Mouse (Mus musculus) sigmoid colon, adult 10 weeks (tissue): ENCODE results near the gene Fastkd1. TPM values are rescaled to one million over a fixed set of nuclear protein-coding genes. Genes with fewer than 3 reads are reported as not detected.

Source experiments
- polyA plus RNA-seq: library from polyadenylated mRNA; stranded (reverse); fragments of 350-450 nt; fragmentation: Illumina TruSeq; extraction: RNeasy Lipid Tissue Mini Kit (QIAGEN cat#74804); gene quantifications from one replicate; pipeline ENCODE4 v1.2.3, GENCODE M21; 2014; ENCODE audit warnings: low read depth, low replicate concordance

Gene Fastkd1
- polyA plus RNA-seq = 62.6 TPM

DNA sequence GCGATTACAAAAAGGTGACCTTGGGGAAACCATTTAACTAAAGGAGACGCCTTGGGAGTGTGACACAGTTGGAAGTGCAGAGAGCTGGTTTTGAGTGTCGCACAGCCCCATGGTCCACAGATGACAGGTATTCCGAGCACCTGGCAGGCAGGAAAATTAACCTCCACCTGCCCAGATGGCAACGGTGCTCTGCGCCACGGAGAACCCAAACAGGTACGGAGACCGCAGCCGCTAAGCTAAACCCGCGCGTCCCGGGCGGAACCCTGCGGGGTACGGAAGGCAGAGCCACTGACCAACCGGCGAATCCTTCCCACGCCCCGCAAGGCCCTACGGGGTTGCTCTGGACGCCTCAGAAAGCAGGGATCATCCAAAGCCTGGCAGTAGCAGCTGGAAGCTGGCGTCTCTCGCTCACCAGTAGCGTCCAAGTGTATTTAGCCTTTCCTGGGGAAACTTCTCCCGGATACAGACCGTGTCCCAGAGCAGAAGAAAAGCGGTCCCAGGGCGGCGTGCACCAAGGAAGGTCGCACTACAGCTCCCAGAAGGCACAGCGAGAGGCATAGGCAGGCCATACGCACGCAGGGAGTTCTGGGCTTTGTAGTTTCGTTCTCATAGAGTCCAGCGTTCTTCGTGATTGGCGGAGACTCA lies at the start of gene Fastkd1:
Fastkd1 (minus strand) TSS at position 536 of the 645 bp plus-strand sequence.

DNA sequence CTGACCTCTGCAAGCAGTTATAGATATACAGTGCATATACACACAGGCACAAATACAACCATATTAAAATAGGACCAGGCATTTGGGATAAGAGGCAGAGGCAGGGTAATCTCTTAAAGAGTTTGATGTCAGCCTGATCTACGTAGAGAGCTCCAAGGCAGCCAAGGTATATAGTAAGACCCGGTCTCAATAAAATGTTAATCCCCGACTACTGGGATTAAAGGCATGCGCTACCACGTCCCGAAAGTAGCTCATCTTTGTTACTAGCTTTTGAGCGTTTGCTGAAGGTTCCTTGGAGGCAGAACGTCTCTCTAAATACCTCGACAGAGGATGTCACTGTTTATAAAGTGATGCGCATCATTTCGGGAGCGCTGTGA lies 8.9 kb upstream of the Fastkd1 start, which contains the start of gene Ppig:
Ppig (plus strand) TSS at position 273 of the 377 bp plus-strand sequence.

DNA sequence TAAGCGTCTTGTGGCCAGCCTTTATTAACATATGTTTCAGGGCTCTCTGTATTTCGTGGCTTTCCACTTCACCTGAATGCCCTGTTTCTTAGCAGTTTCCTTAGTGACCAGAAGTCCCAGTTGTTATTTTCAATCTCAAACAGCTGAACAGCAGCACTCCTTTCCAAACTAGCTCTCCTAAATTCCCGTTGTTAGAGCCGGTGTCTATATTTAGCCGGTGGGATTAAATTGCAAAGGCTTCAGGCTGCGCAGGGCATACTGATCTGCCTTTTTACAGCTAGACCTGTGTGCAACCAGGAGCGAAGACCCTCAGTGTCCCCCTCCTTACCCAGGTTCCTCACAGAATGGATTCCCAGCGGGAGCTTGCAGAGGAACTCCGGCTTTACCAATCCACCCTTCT lies 43.5 kb downstream of the Fastkd1 start, which contains the start of gene Klhl41:
Klhl41 (plus strand) TSS at position 268 of the 400 bp plus-strand sequence.

DNA sequence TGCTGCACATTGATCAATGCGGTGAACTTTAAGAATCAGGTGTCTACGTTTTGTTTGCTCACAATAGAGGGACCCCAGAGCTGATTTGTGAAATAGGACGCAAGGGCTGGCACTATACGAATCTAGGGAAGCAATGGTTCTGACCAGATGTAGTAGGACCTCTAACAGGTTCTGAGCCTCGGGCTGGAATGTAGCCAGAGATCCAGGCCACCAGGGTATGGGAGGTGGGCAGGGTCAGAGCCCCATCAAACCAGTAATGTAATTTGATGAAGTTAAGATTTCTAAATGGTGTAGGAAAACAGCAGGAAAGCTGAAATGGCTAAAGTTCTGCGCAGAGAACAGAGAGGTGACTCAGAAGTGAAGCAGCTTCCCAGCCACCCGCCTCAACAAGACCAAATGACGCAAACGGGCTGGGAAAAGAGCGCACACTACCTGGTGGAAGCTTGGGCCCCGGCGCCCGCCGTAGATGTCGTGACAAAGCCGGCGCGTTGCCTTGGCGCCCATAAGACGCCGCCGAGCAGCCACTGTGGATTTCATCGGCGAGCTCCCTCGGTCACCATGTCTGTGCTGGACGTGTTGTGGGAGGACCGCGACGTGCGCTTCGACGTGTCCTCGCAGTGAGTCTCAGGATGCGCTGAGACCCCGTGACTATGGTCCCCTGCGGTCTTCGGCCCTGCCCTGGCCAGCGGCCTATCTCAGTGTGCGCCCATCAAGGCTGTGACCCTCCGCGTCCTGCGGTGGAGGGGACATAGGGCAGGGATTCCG lies 66.4 kb downstream of the Fastkd1 start, which contains the start of gene Bbs5:
Bbs5 (plus strand) TSS at position 446 of the 765 bp plus-strand sequence.

Other genes with a start within 250 kb of the Fastkd1 start
- 0.06 TPM for gene Lrp2, start 127.5 kb downstream of the Fastkd1 start, polyA plus RNA-seq
- gene Bbs5, start 66.3 kb downstream of the Fastkd1 start, polyA plus RNA-seq = 27.0 TPM
- not detected for gene Klhl41, start 43.4 kb downstream of the Fastkd1 start, polyA plus RNA-seq
- gene Ppig, start 9.0 kb upstream of the Fastkd1 start, polyA plus RNA-seq = 342 TPM
- gene Ccdc173, start 76.1 kb upstream of the Fastkd1 start, polyA plus RNA-seq = 5.3 TPM
- gene Phospho2, start 76.1 kb upstream of the Fastkd1 start, polyA plus RNA-seq = 71.4 TPM
- 54.8 TPM for gene Klhl23, start 108.4 kb upstream of the Fastkd1 start, polyA plus RNA-seq
- gene Ssb, start 148.0 kb upstream of the Fastkd1 start, polyA plus RNA-seq = 720 TPM
- 69.0 TPM for gene Mettl5, start 172.1 kb upstream of the Fastkd1 start, polyA plus RNA-seq
- gene Ubr3, start 183.7 kb upstream of the Fastkd1 start, polyA plus RNA-seq = 107 TPM